Mouse (Mus musculus) heart, adult 9 months (tissue): ENCODE measurements around the gene Pten.

Experiments
- DNase-seq, 2 experiments: peaks; one replicate each; pipeline ENCODE4 v3.0.0; 2022; ENCODE audit warnings: low spot score in 2 of 2

The Pten gene

DNA sequence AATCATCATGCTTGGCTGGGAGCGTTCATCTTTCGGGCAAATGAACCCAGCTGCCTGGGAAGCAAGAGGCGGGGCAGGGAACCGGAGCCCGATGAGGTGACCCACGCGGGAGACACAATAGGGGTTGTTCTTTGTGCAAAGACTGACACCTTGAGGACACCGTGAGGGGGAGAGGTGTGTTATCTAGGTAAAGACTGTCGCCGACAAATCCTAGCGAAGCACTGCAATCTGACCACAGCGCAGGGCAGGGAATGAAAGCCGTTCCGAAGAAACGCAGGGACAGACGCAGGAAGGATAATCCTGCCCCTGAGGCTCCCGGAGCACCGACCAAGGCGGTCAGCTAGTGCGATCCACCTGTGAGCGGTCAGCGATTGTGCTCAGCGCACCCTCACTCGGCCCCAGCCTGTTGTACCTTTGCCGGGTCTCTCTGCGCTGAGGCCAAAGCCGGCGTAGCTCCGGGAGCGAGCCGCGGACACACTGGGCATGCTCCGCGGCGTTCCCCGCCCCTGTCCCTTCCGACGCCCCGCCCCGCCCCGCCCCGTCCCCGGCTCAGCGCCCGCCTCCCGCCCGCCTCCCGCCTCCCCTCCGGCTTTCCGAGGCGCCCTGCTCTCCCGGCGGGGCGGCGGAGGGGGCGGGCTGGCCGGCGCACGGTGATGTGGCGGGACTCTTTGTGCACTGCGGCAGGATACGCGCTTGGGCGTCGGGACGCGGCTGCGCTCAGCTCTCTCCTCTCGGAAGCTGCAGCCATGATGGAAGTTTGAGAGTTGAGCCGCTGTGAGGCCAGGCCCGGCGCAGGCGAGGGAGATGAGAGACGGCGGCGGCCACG, at the start of gene Pten:
Gene Pten (plus strand): TSS at position 598 of the 826 bp plus-strand sequence.
- DNase-seq, result peak; percentile 94 to 95

DNA sequence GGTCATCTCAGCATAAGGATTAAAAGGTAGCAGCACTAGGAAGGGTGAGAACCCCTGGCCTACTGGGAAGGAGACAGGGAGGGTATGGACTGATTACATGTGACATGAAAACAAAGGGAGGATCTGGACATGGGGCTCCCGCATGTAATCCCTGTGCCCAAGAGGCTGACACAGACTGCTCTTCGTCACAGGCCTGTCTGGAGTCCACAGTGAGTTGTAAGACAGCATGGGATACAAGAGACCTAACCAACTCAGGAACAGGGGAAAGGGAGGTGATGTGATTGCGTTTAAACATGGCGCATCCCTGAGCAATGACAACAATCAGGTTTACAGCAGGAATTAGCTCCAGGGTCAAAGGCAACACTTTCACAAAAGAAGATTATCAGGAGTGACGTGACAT, 48.3 kb upstream of the Pten start:
- no peak for DNase-seq

DNA sequence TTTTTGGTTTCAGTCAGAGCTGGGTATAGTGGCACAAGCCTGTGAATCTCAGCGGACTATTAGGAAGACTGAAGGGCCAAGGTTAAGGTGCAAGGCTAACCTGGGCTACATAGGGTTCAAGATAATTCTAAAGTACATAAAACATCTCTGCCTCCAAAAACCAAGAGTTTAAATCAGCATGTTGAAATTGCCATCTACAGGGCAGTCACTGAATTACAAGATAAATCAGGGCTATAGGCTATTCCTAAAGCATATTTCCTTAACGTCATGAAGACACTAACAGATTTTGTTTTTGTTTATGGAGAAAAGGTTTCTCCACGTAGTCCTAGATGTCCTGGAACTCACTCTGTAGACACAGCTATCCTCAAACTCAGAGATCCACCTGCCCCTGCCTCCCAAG, 47.0 kb upstream of the Pten start:
- DNase-seq, result no peak

DNA sequence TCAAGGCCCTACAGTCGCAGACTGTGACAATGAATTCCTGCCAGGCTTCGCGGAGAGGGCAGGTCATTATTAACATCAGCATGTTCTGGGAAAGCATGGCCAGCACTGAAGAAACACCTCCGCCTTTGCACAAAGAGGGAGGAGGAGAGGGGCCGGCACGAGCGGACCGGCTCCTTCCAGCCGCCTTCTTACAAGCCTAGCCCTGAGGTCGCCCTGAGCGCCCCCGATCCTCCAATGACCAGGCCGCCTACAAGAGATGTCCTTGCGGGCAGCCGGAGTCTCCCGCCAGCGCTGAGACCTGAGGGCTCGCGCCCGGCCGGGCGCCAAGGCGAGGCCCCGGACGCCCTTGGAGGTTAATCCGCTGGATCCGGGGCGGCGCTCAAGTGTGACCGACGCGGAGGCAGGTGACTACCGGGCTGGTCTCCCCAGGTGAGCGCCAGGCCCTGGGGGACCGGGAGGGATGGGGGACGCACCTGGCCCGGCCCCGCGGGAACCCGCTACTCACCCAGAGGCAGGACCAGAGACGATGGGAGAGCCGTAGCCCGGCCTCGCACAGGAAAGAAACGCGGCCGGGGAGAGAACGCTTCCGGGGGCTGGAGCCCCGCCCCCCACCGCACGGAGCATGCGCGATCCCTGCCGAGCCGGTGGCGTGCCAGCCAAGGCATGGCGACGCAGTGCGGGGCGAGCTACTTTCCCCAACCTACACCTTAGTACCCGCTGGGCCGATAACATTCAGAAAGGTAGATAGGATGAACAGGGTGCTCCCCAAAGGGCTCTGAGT, 45.3 kb upstream of the Pten start:
- DNase-seq, result peak; percentile 91 to 92

DNA sequence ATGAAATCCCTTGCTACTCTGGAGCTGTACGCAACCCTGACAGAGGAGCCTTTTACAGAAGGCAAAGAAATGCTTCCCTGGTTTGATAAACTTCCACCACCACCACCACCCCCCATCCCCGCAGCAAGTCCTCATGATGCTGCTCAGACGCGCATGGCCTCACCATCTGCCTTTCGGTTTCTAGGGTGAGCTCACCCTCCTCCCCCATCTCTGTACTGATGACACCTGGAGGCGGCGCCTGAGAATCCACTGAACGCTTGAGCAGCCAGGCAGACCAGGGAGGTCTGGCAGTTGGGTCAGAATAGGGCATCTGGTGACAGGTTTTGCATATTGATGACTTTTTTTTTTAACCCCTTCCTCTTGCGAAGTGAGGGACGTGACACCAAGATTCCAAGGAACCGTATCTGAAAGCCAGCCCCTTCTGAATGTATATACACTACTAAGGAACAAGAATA, 44.7 kb upstream of the Pten start:
- DNase-seq, result peak; percentile 72 to 75

DNA sequence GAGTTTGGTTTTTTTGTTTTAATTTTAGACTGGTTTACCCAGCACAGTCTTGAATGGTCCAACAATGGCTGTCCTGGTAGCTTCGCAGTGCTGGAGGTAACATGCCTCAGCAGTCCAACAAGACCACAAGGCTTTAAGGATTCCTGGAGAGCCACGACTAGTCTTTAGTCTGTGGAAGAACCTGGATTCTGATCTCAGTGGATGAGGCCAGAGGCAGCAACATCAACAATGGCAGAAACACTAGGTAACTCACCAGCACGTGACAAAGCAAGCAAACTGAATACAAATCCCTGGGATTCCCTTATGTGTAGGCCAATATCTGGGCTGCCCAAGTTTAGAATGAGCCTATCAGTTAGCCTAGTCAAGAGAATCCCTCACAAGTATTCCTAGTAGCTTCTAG, 43.8 kb upstream of the Pten start:
- no peak for DNase-seq

DNA sequence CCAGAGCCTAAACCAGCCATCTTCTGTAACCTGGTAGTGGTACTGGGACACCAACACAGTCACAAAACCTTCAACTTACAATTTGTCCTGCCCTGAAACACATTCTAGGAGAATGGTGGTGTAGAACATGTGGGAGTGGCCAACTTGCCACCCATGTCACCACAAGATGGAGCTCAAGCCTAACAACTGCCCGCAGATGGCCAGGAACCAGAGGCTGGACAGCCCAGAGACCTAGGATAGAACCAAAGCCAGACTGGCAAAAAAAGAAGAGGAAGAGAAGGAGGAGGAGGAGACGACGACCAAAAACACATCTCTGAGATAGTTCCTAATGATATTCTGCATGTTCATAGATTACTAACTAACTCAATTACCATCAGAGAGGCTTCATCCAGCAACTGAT, 42.1 kb upstream of the Pten start:
- DNase-seq, result peak; percentile 68 to 78

DNA sequence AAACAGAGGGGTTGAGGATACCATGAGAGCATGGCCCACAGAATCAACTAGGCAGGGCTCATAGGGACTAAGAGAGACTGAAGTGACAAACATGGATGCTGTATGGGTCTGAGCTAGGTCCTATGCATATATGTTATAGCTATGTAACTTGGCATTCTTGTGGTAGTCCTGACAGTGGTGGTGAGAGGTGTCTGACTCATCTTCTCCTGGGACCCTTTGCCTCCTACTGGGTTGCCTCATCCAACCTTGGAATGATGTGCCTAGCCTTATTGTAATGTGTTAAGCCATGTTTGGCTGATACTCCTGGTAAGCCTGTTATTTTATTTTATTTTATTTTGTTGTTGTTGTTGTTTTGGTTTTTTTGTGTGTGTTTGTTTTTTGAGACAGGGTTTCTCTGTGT, 41.6 kb upstream of the Pten start:
- DNase-seq, result no peak

DNA sequence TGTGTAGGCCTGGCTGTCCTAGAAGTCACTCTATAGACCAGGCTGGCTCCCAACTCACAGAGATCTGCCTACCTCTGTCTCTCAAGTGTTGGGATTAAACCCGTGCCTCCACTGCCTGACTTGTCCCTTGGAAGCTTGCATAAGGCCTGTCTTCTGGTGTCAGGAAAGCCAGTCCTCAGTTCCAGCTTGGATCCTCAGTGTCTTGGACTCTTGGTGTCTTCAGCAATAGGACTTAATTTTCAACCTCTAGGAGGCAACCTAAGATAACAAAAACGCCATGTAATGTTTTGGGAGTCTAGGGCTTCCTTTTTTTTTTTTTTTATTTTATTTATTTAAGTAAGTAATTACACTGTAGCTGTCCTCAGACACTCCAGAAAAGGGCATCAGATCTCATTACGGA, 39.7 kb upstream of the Pten start:
- DNase-seq, result no peak

DNA sequence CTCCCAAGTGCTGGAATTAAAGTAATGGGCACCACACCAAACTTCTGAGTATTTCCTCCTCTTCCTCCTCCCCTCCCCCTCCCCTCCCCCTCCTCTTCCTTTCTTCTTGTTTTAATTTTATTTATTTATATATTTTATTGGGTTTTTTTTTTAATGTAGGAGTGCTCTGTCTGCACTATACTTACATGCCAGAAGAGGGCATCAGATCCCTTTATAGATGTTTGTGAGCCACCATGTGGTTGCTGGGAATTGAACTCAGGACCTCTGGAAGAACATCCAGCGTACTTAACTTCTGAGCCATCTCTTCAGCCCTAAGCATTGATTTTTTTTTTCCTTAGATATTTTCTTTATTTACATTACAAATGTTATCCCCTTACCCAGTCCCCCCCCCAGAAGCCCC, 37.0 kb upstream of the Pten start:
- DNase-seq, result no peak

DNA sequence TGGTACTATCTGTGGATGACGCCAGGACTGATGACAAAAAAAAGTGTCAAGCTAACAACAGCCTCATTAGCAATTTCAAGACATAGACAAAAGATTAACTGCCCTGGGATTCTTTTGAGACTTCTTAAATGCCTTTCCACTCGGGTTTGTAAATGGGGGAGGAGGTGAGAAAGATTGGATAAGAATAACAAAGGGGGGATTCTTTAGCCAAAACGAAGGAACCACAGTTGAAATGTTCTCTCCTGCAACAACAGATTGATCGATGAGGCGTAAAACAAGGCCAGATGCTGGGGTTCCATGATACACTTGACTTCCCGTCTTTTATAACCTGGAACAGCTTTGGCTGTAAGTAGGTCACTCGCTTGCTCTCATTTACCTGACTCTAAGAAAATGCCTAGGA, 33.5 kb upstream of the Pten start:
- no peak for DNase-seq

DNA sequence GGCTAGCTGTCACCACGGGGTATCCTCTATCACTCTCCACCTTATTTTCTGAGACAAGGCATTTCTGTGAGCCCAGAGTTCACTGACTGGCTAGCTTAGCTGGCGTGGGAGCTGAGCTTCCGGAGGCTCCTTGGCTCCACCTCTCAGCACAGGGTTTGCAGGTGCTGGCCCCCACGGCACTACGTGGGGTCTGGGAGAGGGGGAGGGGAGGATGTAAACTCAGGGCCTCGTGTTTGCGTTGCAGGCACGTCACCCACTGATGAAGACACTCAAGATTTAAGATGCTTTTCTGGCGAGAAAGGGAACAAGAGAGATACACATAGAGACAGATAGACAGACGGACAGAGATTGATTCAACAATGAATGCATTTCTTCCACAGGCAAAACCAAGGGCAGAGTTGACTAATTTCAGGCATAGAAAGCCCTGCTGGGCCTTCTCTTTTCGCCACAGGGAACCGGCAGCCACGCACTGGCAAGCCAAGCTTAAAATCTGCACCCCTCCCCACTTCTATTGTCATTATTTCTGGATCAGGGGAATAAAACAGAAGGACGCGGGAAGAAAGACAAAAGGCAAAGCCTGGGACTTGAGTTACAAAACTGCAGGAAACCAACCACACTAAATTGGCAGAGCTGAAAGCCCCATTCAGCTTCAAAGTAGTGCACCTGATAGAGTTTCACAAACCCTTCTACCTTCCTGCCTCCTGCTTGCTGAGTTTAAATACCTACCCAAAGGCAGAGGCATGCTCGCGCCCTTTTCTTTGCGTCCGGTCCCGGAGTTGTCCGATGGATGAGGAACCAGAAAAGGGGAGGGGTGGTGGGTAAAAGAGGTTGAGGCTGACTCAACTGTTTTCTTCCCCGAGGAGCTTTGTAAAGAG, 30.6 kb upstream of the Pten start:
- DNase-seq, result no peak

DNA sequence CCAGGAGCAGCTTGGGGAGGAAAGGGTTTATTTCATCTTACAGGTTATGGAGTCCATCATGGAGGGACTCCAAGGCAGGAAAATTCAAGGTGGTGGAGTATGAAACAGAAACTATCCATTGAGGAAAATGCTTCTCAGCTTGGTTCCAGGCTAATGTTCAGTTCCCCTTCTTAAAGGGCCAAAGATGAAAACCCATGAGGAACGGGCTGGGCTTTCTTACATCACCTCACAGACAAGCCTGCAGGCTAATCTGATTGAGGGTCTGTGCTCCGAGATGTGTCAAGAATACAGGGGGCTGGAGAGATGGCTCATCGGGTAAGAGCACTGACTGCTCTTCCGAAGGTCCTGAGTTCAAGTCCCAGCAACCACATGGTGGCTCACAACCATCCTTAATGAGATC, 27.5 kb upstream of the Pten start:
- DNase-seq, result no peak

DNA sequence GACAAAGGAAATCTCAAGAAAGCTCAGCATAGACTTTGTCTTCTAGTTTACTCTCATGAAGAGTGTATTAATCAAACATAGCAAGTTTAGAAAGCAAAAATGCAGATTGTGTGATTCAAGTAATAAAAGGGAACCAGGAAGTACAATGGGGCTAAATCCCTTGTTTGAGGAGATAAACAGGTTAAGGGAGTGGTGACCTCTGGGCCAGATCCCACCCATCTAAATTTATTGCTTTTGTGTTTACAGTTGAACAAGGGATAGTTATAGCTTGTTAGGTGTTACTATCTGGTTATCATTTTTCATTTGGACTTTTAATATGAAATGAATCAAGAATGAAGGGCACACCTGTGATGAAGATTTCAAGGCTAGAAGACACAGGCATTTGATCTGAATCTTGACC, 24.4 kb upstream of the Pten start:
- DNase-seq, result no peak

DNA sequence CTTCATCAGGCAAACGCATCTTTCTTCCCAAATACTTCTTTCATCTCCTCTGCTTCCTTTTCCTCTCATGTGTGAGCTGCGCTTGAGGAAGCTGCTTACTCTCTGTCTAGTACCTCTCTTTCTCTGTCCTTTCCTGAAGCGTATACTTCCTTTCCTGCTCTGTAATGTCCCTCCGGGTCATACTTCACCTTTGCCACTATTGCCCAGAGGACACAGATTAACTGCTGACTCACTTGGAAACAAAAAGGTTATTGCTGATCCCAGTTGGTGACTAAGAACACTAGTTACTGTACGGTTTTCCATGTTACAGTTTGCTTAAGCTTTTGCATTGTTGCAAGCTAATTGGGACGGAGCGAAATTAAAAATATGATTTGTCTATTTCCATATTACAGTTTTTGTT, 19.5 kb upstream of the Pten start:
- no peak for DNase-seq

DNA sequence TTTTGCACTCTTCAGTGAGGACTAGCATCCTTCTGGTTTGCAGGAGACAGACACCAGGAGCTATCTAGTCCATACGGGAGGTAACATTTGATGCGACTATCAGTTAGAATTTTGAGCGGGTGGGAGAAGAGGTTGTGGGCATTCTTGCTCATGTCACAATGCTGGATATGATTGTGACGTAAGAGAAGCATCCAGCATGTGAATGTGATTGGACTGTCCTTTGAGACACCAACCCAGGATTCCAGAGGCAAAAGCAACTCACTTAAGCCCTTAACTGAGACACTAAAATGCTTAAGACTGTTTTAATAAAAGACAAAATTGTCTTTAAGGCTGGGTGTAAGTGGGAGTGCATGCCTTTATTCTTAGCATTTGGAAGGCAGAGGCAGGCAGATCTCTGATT, 17.6 kb upstream of the Pten start, which contains the start of gene Atad1:
Gene Atad1 (minus strand): TSS at position 101 of the 400 bp plus-strand sequence.
- DNase-seq, result no peak

DNA sequence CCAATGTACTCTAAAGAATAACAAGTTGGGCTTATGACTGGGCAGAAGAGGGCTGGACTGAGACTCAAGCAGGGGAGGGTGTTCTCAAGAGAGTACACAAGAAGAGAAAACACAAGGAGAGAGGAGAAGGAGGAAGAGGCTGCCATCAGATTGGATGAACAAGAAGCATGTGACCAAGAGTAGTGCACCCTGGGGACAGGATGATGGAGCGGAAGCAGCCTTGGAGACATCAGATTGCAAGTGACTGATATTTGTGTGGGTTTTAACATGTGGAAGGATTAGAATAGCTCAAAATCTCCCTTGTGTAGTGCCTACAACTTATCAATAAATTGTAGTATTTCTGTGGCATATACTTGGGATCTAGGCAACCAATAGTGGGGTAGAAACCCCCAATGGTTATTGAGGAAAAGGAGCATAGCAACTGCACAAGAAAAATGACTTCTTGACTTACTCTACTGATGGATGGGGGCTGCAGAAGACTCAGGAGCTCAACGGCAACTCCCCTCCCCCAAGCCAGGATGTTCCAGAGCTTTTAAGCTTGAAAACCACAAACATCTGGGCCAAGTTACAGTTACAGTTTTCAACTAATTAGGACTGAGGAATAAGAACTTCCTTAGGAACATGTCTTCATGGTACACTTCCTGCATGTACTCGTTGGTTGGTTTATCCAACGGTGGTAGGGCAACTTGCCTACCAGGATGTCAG, 16.5 kb upstream of the Pten start:
- DNase-seq, result no peak

DNA sequence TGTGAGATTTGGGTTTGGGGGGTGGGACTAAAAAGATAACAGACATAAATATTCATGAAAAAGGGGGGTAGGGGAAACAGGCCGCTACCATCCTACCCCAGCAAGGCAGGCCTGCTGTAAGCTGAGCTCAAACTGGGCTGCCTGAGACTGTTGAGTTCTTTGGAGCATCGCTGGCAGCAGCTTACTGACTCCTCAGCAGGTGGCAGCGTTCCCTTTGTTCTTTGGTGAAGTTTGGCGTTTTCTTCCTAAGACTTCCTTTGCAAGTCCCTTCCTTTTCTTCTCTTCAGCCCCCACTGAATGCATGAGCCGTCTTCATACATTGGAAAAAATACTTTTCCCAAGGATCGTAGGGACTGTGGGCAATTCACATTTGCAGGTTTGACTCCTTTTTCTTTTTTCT, 7.9 kb upstream of the Pten start:
- DNase-seq, result no peak

DNA sequence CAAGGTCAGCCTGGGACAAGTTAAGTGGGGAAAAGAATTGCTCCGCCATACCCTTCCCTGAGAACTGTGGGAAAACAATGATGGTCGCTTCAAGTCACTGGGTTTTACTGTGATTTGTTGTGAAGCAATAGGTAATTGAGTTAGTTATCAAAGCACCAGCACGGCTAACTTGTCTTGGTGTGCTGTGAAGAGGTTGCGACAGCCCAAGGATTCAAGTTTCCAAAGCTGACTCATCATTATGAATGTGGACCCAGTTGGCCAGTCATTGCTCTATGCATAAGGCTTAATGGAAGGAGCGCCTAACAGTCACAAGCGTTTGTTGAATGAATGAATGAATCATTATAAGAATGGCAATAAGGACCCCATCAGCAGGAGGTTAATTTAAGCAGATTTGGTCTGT, 4.9 kb upstream of the Pten start:
- no peak for DNase-seq

DNA sequence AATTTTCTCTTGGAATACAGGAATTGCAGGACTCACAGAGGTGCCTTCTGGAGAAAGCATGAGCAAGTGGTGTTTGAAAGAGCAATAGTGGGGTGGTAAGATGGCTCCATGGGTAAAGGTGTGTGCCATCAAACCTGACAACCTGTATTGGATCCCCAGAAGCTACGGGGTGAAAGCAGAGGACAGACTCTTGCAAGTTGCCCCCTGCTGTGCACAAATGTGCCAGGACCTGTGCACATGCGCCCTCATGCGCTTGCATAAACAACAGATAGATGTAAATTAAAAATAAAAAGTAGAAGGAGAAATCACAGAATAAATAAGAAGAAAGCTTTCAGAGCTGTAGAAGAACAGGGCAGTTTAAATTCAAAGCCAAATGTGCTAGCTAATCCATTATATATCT, 3.9 kb upstream of the Pten start:
- DNase-seq, result no peak

DNA sequence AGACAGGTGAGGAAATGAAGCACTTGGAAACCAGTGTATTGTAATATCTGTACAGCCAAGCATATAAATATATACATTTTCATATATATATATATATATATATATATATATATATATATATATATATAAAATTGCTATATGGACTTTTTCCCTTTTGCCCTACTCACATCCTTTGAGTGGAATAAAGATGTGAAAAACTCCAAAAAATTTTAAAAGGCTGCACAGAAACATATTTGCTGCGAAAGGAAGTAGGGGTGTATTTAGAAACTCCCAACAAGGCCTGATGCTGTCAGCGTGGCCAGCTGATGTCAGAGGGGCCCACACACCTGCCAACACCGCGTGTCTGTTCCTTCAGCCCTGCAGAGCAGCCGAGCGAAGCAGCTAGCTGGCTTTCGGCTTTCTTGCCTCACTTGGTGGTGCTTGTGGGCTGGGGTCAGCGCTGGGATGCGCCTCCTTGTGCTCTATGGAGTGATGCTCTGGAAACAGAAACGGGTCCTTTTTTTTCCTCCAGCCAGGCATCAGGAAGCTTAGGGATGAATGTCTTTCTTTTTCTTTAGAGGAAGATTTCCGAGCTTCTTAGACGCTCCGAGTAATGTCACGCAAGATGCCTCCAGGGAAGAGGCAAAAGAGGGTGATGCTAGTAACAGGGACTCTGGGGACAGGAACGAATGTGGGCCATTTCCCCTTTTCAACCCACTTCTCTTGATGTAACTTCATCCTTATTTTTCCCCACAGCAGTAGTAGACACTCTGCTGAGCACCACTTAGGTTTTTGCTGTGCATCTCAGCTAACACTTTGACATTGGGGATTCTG, 2.9 kb upstream of the Pten start:
- DNase-seq, result no peak
